35 mouse cellular contexts compared by ENCODE assay signal in genomic region chr6:17112081-17112480, GRCm38 (mm10).
"Had no signal": no experiment of that assay in that cellular context is flagged by ENCODE, and none has a peak within 500 bp of the region (broad histone marks: within the 10 kb centered on the region; RNA-seq: fewer than 3 reads in every experiment).

No protein-coding gene starts in this region.

- H3K4me3 ChIP-seq: heart, embryonic 10.5 days; heart, embryonic 12.5 days; heart, embryonic 13.5 days; heart, embryonic 15.5 days; hindbrain, embryonic 10.5 days; hindbrain, embryonic 12.5 days; hindbrain, embryonic 13.5 days; hindbrain, embryonic 15.5 days; intestine, embryonic 15.5 days; kidney, embryonic 15.5 days; layer of hippocampus, adult 2 months; left cerebral cortex, adult 2 months had no signal

- H3K9ac ChIP-seq: heart, embryonic 12.5 days; heart, embryonic 13.5 days; heart, embryonic 15.5 days; hindbrain, embryonic 12.5 days; hindbrain, embryonic 13.5 days; hindbrain, embryonic 14.5 days; hindbrain, embryonic 15.5 days; intestine, embryonic 15.5 days; kidney, embryonic 15.5 days had no signal

- H3K36me3 ChIP-seq: heart, embryonic 10.5 days; heart, embryonic 12.5 days; heart, embryonic 13.5 days; heart, embryonic 15.5 days; hindbrain, embryonic 10.5 days; hindbrain, embryonic 12.5 days; hindbrain, embryonic 13.5 days; hindbrain, embryonic 15.5 days; intestine, embryonic 15.5 days; kidney, embryonic 15.5 days had no signal

- H3K9me3 ChIP-seq: heart, embryonic 10.5 days; heart, embryonic 12.5 days; heart, embryonic 13.5 days; heart, embryonic 15.5 days; hindbrain, embryonic 10.5 days; hindbrain, embryonic 12.5 days; hindbrain, embryonic 13.5 days; hindbrain, embryonic 15.5 days; intestine, embryonic 15.5 days; kidney, embryonic 15.5 days had no signal

- DNase-seq: heart, postnatal 10 days; heart, postnatal 14 days; heart, postnatal 36 days; heart, postnatal 4 days; kidney, adult 11 months; kidney, adult 18-20 months; kidney, adult 2 months; kidney, adult 8-10 months; kidney, adult 9 months; kidney, postnatal 10 days; kidney, postnatal 14 days; kidney, postnatal 25 days; kidney, postnatal 36 days; kidney, postnatal 4 days; layer of hippocampus, adult 9-11 months; layer of hippocampus, postnatal 36 days had no signal

- H3K27ac ChIP-seq: heart, embryonic 10.5 days; heart, embryonic 13.5 days; heart, embryonic 15.5 days; hindbrain, embryonic 10.5 days; hindbrain, embryonic 12.5 days; hindbrain, embryonic 13.5 days; hindbrain, embryonic 14.5 days; hindbrain, embryonic 15.5 days; hindbrain, postnatal 0 days; intestine, embryonic 15.5 days; kidney, embryonic 15.5 days; kidney, postnatal 0 days; layer of hippocampus, adult 2 months; left cerebral cortex, adult 2 months had no signal

- H3K4me2 ChIP-seq: heart, embryonic 11.5 days; heart, embryonic 12.5 days; heart, embryonic 13.5 days; heart, embryonic 15.5 days; hindbrain, embryonic 12.5 days; hindbrain, embryonic 13.5 days; hindbrain, embryonic 14.5 days; hindbrain, embryonic 15.5 days; intestine, embryonic 15.5 days; kidney, embryonic 15.5 days had no signal

- H3K4me1 ChIP-seq: heart, embryonic 10.5 days; hindbrain, embryonic 10.5 days; hindbrain, embryonic 12.5 days; hindbrain, embryonic 13.5 days; hindbrain, embryonic 15.5 days; intestine, embryonic 15.5 days; kidney, embryonic 15.5 days had no signal

- ATAC-seq: hindbrain, embryonic 16.5 days; hindbrain, postnatal 0 days; intestine, embryonic 15.5 days; intestine, embryonic 16.5 days; intestine, postnatal 0 days had no signal

- H3K27me3 ChIP-seq: heart, embryonic 12.5 days; heart, embryonic 13.5 days; heart, embryonic 15.5 days; hindbrain, embryonic 12.5 days; hindbrain, embryonic 13.5 days; hindbrain, embryonic 15.5 days; intestine, embryonic 15.5 days; kidney, embryonic 15.5 days had no signal
